Mouse (Mus musculus) cerebellum, adult 9-11 months (tissue): ENCODE measurements at regions not wholly inside any gene's neighbourhood (a gene's known extent, or its start where the extent isn't known, plus 50 kb on each side); places are given as distances from the start of the nearest gene placed in this dataset.
A peak's percentile ranks its signal among the peaks of the same experiment; 100 is the strongest.

Source experiments
- DNase-seq: peaks from one replicate; pipeline ENCODE4 v3.0.0; 2022

DNA sequence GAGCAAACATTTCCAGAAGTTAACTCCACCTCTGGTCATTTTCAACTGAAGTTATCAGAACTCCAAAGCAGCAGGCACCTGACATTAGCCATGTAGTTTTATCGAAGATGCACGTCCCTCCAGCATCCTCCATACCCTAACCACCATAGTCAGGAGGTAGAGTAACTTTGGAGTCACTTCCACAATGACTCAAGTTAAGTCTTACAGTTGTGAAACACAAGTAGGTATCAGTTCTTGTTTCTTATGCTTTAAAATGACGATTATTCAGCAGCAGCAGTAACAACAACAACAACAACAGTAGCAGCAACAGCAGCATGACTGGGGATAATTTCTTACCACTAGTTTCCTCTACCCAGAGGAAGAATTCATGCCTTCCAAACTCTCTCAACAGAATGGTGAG is 51.3 kb upstream of the Tank start:
- no peak for DNase-seq

DNA sequence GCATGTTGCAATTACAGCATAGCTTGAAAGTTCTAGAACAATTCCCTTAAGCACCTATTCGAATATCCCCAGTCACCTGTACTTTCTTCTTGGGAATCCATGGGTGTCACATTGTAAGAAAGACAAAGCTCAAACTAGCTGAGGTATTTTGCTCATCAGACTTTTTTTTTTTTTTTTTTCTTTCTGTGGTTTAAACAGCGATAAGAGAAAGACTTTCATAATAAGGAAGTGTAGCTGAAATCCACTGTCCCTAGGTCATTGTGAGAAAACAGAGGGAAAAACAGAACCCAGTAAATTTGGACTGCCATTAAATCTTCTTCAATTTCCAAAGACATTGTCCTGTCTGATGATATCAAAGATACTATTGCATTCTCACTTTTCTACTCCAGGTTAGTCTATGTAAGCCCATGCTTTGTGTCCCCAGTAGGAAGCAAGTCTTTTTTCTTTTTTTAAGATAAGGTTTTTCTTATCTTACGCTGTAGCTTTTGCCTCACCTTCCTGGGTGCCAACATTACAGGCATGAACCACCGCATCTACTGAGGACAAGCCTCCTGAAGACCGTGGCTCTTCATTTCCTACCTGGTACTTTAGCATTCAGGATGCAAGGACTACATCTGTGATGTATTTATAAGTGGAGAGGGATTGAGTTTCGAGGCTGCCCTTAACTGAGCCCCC is 54.2 kb upstream of the Tank start:
- DNase-seq = no peak

DNA sequence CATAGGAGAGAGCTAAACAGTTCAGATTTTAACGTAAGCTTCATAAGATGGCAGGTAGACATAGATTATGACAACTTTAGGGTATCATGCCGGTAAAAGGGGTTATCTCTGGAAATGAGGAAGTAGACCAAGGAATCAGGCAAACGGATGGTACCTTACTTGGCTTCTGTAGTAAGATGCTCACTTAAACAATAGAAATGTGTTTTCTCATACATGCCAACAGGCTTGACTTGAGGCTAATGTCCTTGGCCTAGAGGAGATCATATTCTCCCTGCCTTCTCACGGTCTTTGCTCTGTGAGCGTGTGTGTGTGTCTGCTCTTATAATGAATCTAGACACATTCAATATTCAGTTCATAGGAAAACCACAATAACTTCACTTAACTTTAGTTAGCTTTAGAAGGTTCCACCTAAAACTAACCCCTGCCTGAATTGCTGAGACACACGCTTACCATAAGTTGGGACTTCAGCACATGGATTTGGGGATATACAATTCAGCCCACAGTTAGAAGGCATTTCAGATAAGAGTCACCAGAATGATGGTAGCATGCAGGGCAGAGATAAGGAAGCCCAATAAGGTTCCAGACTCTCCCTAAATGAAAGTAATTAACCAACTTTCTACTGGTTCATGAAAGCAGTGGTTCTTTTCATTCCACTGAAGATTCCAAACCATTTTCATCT is 63.8 kb upstream of the Tank start:
- DNase-seq = no peak

DNA sequence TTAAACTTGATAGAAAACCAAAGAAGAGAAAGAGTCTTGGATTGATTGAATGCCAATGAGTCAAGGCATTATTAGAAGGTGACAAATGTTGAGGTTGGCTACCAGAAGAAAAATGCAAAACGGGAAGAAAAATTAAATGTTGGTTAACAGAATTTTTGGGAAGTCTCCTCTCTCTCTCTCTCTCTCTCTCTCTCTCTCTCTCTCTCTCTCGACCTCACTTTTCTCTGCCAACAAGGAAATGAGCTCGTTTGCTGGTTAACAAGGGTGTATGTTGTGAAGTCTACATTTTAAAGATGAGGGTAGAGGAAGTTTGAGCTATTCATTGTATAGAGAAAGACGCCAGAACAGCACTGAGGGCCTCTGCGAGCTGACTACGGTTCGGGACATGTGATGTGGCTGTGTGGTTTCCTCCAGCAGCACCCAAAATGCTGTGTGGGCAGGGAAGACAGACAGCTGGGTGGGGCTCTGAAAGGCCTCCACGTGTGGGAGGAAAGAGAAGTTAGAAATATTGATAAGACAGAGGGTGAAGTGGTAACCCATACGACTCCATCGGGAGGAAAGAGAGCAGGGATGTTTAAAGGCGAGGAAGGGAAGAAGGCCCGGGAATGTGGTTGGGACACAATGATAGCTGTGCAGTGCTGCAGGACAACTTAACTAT is 64.5 kb upstream of the Tank start:
- DNase-seq = no peak

DNA sequence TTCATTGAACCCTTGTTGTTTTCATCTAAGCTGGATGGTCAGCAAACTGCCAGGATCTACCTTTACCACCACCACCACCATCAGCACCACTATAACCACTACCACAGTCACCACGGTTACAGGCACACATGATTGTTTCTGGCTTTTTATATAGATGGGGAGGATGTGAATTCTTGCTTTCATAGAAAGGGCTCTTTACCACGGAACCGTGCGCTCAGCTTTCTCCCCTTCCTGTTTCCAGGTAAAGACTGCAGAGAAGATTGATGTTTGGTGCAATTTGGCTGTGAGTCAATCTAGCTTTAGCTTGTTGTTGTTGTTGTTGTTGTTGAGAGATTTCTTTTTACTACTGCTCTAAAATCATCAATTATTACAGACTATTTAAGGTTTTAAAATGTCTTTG is 74.8 kb upstream of the Tank start:
- no peak for DNase-seq

DNA sequence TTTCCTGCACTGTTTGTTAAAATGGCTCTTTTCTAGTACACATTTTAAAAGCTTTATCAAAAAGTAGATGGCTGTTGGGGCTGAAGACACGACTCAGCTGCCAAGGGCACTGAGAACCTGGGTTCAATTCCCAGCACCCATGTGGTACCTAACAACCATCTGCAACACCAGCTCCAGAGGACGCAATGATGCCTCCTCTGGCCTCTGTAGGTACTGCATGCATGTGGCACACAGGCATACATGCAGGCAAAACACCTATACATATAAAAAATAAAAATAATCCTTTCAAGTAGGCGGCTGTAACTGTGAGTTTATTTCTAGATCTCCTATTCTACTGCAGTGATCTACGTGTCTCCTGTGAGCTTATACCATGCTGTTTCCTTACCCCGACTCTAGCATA is 76.5 kb upstream of the Tank start:
- DNase-seq = no peak

DNA sequence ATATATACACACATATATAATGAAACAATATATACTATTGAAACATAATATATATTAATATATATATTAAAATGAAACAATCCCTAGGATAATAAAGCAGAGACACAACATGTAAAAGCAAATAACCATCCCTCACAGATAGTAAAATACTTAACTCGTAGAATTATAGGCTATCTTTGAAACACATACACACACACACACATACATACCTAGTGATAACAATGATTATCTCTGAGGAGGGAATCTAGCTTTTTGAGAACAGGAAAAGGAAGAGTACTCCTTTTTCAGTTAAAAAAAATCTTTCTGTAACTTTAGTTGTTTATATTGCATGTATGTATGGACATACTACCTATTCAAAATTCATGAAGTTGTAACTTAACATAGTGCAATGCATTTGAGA is 79.1 kb upstream of the Tank start:
- DNase-seq = no peak

DNA sequence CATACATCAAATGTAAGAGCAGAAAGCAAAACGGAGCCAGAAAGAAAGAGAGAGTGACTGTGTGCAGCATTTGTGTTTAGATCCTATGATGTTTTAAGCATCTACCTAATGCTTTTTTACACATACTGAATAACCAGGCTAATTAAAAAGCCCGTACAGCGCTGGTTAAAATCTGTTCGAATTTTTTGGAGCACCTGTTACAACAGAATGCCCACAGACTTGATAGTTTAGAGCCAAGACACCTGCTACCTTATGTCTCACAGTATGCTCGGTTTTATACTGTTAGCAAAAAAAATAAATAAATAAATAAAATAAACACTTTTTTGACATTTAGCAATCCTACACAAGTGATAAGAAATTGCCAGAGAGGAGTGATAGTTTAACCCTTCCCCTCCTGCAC is 80.5 kb upstream of the Tank start:
- no peak for DNase-seq

DNA sequence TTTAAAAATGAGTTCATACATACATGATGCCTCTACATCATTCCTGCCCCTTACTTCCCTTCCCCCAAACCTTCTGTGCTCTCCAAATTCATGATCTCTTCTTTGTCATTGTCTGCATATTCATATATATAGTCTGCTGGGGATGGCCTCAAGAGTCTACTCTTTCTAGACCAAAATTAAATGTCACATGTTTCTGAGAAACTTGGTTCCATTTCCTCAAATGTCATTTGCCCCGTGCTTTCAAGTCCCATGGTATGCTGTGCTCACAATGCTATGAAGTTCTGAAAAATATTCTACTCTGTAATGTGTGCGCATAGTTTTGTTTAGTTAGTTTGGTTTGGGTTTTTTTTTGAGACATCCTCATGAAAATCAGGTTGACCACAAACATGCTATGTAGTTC is 81.4 kb upstream of the Tank start:
- DNase-seq = no peak

DNA sequence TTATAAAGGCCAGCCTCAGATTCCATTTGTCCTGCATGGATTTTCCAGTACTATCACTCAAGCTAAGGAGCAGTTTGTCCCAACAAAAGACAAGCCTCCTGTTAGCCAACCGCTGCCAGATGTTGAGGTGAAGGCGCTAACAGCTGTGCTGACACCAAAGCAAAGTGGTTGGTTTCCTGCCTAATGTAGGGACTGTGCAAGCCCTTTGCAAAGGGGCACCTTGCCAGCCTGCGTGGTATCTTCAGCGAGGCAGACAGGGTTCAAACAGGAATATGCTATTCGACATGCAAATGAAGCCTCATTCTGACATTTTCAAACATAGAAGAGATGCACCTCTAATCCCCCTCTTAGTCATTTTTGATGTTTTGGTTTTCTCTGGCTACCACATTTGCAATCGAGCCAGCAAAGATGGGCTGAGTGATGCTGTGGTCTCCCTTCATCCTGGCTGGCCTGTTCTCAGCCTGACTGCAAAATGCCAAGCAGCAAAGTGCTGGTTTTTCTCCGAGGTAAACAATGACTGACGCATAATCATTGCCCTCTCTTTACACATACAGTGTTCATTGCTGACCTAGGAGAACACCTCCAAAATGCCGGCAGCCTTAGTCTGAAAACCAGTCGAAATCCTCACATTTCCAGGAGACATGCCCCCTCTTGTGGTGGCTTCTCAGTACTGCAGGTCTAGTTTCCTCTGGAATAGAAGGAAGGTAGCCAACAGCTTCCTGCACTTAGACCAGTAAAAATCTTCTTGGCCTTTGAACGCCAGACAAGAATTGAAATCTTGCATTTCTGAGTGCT is 84.3 kb upstream of the Tank start:
- DNase-seq = peak; percentile 64

DNA sequence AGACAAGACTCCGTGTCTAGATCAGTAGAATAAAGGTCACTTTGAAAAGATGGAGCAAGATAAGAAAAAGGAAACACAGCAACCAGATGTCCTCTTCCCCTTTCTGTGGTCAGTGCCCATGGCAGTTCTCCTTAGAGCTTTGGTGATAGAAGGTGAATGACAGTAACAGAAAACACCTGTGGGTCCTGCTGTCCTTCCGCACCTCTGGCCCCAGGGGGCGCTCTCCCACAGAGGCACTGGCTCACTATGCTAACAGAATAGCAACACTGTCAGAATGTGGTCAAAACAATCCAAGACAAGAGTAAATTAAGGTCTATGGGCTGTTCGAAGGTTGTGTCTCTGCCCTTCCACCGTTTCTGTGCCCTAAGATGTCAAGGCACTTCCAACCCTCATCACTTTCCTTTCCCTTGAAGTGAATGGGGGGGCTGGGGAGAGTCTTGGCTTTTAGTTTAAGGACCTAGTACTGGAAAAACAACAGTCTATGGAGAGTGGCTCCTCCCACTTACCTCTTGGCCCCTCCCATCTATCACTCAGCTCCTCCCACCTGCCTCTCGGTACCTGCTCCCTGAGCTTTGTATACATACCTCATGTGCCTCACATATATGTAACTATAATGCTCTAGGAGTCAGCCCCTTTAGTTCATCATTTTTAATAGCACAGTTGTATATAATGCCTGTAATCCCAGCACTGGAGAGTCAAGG is 86.2 kb upstream of the Tank start:
- DNase-seq = peak; percentile 6

DNA sequence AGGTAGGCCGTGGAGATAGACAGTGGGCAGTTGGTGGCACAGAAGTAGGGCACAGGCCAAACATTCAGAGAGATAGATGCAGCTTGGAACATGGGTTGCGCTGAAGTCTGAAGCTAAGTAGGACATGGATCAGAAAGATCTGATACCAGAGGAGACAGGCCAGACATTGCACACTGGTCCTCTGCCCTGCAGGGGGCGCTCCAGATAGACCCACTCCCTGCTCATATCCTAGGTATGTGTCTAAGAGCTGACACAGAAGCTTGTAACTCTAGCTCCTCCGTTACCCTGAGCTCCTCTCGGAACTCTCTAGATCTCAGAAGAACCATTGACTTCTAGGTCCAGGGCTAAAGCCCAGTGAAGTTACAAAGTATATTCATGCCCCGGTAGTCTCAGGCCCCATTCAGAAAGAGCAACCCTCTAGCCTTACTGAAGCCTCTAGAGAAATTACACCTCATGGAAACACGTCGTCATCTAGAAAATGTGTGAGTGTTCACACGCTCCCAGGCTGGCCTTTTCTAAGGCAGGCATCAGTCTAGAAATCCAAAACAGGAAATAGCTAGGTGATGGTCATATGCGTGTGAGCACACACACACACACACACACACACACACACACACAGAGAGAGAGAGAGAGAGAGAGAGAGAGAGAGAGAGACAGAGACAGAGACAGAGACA is 87.8 kb upstream of the Tank start:
- DNase-seq = no peak

DNA sequence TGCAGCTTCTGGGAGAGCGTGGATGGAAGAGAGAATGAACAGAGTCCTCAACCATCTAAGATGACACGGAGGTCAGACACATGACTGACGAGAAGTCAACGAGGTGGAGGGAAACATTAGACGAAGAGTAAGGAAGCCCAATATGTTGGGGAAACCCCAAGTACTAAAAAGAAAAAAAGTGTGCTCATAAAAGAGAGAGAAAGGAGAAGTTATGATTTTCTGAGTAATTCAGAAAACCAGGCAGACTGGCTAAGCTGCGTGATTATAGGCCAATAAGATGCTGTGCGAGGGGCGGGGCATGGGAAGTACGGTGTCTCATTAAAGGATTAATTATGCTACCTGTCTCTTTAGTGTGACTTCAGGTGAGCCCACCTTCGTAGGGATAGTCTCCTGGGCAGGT is 88.6 kb upstream of the Tank start:
- no peak for DNase-seq

DNA sequence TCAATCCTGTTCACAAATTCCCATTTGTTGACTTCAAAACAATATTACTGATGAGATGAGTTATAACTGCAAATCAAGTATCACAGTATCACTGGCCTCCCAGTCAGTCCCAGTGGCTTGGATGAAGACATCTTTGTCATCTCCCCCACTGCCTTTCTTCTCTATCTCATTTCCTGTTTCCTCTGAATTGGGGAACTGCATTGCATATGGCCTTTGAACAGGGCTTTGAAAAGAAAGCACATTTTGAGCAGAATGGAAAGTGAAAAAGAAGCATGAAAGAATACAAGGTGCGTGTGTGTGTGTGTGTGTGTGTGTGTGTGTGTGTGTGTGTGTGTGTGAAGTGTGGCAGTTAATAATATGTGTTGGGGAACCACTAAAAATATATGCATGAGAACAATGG is 94.6 kb upstream of the Tank start:
- DNase-seq = no peak

DNA sequence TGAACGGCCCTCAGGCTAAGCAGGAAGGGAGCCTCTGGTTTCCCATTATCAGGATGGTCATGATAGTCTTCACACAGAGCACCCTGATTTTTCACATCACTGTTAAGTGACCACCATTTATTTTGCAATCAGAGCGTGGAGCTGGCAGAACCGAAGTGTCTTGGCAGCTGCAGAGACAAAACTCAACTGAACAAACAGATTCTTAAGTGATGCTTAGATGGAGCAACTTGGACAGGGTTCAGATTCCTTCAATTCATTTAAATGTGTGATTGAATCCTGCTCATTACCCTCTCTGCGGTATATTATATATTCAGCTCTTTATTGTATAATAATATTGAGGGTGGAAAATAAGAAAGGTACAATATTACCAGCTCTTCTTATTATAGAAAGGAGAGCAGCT is 101.7 kb upstream of the Tank start:
- DNase-seq = no peak

DNA sequence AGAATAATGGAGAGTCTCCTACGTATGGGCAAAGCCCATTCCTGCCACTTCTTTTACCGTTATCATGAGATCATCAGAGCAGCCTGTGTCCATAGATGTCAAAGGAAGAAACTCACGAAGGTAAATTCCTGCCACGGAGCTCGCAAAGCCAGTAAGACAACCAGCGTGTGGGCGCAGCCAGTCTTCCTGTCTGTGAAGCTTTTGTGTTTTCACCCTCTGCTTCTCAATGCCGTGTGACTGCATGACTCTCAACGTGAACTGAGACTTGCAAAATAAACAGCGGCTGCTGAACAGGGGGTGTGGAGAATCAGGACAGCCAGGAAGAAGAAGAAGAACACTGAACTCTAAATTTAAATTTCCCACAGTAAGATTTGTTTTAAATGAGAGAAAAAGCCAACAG is 103.8 kb upstream of the Tank start:
- DNase-seq = no peak

DNA sequence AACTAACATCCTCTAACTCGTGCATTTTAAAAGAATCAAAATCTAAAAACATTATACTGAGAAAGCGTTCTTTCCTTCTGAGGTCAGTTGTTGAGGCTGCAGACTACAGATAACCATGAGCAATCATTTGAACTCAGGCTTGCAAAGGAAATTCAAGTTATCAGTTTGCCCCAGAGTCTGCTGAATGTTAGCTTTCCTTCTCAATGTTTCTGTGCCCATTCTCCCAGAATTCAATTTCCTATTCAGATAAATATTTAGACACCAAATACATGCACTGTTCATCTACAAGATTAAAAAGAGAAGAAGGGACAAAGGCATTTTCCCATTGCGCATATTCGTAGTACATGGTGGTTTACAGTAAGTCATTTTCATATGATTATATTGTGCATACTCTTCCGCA is 107.9 kb upstream of the Tank start:
- no peak for DNase-seq

DNA sequence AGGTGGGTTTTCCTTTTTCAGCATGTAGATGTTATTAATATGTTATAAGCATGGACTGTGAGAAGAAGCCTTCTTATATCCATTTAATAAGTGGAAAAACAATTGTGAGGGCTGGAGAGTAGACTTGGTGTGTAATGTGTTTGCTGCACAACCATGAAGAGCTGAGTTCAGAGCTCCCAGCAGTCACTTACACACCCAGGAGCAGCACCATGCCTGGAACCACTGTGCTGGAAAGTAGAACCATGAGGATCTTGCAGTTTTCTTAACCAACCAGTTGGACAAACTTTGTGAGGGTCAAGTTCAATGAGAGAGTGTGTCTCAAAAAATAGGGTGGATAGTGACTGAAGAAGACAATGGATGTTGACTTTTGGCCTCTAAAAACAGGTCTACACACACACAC is 108.3 kb upstream of the Tank start:
- no peak for DNase-seq

DNA sequence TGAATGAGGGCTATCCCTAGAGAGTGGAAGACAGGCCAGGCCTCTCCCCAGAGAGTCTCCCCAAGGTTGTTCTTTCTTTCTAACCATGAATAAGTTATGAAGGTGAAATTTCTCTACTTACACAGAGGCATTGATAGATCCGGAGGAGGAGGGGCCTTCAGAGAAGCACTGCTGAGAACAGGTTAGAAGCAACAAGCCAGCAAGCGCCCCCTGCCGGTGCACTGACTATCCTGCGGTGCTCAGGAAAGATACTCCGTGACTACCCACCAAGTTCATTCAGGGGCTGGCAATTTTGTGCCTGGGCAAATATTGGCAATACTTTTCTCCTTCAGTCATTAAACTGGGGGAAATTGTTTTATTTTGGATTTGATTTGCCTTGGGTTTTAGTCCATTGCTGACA is 122.5 kb upstream of the Tank start:
- DNase-seq = peak; percentile 5

DNA sequence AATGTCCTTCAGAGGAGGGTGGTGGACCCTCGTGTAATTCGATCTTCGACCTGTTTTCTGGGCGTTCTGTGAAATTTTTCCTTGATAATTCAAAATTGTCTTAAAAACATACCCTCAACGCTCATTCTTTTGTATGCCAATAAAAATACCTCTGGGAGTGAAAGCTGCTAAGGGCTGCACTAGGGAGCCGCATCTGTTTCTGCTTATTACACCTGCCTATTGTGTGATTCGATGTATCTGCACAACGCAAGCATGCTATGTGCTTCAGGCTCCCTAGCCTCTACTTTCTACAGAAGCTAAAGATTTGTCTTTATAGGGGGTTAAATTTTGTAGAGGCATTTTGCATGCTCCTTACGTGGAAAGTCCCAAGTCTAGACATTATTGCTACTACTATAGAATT is 123.7 kb upstream of the Tank start:
- no peak for DNase-seq

DNA sequence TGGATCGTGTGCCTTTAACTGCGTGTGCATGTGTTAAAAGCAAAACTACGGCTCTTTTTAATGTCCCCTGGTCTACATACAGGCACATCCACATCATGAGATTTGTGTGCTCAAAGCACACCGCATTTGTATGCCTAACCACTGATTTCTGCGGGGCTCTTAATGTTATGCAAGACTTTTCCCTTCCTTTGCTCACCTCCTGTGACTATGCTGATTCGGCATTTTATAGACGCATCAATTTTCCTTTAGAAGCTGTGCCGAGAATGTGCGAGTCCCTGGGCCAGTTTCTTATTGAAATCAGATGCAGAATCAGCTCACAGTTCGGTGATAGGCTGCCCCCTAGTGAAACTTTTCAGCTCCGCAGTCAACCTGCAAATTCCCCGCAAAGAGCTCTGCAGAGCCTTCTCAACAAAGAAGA is 124.1 kb upstream of the Tank start:
- DNase-seq = peak; percentile 73

DNA sequence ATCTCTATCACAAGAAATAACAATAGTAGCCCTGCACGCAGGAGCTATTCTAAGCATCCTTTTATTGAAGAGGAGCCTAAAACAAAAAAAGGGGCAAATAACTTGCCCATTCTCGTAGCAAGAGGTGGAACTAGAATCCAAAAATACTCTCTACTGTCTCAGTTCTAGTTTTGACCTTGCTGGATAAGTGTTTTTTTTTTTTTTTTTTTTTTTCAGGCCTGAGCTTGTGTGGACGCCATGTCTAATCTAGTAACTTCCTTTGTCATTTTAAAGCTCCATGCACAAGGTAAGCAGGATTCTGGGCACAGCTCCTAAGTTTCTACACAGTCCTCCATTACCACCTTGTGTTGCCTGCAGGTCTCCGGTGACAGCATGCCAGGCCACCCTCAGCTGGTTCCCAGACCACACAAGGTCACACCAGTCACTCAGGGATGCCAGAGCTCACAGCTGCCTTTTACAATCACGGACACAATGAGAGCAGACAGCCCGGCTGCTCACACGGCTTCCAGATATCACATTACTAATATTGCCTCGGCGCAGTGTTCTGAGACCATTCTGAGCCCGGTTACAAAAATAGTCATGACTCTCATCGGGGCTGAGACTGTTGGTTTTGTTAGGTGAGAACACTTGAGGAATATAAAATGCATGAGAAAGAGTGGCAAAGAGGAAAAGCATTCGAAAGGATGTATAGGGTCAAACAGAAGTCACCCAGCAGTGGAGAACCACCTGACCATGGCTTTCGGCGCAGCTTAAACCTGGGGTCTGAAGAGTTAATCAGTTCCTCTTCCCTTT is 124.7 kb upstream of the Tank start:
- DNase-seq = peak; percentile 12
